Mouse (Mus musculus): Measurements from ENCODE around the gene Rgs1. TPM values are rescaled to one million over a fixed set of nuclear protein-coding genes. Genes with fewer than 3 reads are reported as not detected.

The Rgs1 gene
- total RNA-seq (2015) (17.1 and 27.9 TPM in 2 replicates), total RNA-seq (2017) (41.7 and 52.1 TPM in 2 replicates)

DNA sequence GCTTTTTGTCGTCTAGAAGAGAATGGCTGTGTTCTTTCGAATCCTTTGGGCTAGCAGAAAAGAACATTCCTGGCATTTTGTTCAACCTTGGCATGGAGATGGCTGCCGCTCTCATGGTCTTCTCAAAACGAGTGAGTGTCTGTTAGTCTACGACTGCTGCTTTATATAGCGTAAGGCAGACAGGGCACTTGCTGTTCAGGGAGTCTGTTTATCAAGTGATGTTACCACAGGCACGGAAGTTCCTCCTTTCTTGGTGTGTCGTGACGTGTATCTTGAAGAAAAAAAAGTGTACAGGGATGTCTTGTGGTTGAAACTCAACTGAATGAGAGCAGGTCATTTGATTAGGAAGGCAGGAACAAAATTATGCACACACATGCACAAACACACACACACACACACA lies at the start of gene Rgs1:
Rgs1 (minus strand) TSS at position 320 of the 400 bp plus-strand sequence.
- peak; percentile 99 for ATAC-seq (replicated peaks; ENCODE audit: poor library complexity)

DNA sequence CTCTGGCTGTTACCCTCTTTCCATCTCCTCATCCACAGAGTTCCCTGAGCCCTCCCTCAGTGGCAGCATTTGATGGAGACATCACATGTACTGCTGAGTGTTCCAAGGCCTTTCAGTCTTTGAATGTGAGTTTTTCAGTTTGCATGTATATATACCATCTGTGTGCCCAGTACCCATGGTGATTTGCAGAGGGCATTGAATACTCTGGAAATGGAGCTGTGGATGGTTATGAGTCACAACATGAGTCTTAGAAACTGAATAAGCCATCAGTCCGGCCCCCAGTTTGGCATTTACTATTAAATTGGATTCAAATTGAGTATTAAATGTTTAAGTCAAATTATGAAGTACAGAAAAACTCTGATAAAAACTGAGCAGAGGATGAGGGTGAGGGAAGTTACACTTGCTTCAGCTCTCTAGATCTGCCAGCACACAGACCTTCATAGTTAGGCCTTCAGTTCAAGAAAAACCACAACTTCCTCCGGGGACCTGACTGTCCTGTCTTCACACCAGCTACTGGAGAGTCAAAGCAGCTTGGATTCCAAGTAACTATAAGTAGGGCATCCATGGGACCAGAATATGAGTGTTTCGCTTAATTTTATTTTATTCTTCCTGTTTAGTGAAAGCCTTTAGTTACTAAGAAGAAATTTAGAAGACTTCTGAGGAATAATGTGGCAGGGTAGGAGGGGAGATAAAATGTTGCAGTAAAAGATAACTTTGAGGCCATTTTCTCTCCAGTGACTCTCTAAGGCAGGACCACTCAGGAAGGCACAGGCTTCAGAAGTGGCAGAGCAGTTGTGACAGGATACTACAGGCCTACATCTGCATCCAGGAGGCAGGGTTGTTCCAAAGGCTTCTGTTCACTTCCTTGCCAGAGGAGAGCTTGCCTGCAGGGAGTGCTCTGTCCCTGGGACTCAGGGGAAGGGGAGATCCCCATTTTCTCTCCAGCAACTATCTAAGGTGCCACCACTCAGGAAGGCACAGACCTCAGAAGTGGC lies 34.3 kb upstream of the Rgs1 start:
- peak; percentile 90 for ATAC-seq (replicated peaks; ENCODE audit: poor library complexity)

DNA sequence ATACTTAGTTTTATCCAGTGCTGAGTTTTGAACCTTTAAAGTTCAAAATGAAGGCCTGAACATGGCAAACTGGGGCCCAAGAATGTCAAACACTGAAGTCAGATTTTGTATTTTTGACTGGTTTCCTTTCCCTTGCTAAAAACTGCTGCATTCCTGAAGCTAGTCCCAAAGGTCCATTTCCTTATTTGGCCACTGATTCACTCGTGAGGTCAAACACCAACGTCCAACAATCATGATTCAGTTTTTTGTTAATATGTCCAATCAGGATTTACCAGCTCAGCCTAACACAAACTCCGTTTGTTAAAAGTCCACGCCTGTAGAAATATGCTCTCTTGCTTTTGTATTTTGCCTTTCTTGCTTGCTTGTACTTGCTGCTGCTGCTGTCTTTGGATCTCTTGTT lies 31.0 kb upstream of the Rgs1 start:
- ATAC-seq (replicated peaks; ENCODE audit: poor library complexity): no peak

DNA sequence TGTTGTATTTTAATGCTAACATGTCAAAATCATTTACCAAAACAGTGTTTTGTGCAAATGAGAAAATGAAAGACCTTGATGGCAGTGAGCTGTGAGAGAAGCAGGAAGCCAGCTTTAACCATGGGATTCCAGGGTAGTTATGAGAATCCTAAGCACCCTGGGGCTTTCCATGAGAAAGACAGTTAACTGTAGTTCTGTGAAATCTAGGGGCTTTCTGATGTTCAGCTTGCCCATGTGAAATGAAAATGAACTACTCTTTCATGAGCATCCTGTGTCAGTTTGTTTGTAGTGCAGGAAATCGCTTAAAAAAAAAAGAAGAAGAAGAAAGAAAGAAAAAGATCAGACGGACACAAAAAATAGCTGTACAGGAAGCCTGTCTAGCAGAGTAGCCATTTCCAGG lies 23.9 kb upstream of the Rgs1 start:
- no peak for ATAC-seq (replicated peaks; ENCODE audit: poor library complexity)

DNA sequence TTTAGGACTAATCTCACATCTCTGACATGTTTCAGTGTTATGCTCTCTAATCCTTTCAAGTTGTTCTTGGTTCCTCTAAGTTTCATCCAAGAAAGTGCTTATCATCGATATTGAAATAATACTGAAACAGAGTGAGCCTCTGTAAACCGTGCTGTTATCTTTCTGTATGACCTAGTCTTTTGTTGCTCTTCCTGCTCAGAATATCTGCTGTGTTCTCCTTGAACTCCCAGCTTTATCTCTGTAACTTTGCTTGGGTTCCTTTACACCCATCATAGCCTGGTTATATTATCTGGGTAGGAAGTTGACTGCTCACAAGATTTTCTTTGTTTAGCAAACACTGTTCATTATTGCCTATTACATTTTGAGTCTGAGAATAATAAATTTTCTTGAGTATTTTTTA lies 20.1 kb upstream of the Rgs1 start:
- peak; percentile 45; the same call in 1 of the 2 replicates for ATAC-seq (replicated peaks; ENCODE audit: poor library complexity)

DNA sequence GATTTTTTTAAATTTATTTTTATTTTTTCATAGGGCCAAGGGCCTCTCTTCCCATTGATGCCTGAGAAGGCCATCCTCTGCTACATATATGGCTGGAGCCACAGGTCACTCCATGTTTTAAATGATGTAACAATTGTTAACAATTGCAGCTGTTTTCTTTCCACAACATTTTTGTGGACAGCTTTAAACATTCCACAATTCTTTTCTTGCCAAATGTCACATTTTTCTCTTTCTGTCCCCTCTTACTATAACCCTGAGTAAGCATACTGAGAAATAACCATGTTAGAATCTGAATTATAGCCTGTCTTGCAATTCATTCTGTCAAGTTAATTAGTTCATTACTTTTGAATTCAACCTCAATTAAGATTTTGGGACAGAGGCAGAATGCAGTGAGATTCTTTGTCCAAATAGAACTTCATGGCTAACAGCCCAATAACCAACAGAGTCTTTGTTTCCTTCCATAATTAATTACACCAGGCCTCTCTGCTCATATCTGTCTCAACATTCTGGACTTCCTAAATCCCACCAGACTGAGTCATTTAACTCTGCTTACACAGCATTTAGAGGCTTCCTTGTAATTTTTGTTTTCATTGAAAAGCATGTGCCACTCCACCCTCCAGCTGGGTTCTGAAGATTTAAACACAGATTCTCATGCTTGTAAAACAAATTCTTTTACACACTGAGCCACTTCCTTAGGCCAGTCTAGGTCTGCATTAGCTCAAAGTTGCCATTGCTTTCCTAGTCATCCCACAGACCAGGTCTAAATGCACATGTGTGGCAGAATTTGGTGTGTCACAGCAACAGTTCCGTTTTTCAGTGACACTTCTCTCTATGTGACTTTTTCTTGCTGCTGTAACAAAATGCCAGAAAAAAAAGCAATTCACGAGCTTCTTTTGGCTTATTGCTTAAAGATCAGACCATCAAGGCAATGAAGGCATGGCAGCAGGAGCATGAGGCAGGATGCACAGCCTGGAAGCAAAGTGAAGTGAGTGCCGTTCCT lies 18.7 kb upstream of the Rgs1 start:
- ATAC-seq (replicated peaks; ENCODE audit: poor library complexity): peak; percentile 49

DNA sequence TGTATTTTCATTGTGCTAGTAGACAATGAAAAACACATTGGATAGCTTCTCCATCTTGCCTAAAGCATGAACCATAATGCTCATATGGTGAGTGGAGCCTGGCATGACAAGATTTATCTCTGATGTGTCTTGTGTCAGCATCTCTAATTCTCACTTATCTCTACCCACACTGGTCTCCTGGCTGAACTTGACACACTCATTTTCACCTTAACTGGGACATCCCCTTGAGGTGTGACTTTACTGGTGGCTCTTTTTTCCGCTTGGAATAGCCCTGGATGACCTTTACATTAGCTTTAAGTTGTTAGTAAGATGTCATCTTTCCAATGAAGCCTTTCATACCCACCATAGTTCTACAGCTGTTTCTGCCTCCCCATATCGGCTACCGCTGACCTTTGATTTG lies 15.0 kb upstream of the Rgs1 start:
- ATAC-seq (replicated peaks; ENCODE audit: poor library complexity): no peak

DNA sequence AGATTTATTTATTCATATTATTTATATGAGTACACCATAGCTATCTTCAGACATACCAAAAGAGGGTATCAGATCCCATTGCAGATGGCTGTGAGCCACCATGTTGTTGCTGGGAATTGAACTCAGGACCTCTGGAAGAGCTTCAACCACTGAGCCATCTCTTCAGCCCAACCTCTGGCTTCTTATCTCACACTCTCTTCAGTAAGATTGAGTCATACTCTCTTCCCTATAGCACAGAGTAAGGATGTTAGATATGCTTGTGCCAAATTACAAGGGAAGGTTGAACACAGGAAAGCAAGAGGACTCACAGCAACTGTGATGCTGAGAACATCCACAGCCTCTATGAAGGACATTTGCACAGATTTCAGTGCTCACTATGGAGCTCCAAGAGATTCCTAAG lies 13.0 kb upstream of the Rgs1 start:
- no peak for ATAC-seq (replicated peaks; ENCODE audit: poor library complexity)

DNA sequence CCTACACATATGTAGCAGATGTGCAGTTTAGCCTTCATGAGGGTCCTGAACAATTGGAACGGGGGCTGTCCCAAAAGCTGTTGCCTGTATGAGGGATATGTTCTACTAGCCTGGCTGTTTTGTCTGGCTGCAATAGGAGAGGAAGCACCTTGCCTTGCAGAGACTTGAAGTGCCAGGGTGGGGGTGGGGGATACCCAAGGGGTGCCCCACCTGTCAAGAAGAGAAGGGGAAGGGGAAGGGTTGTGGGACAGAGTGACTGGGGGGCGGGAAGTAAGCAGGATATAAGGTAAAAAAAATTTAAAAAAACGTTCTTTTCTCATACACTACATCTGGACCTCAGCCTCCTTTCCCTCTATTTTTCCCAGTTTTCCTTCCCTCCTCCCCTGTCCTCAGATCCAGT lies 9.7 kb upstream of the Rgs1 start:
- ATAC-seq (replicated peaks; ENCODE audit: poor library complexity): no peak

DNA sequence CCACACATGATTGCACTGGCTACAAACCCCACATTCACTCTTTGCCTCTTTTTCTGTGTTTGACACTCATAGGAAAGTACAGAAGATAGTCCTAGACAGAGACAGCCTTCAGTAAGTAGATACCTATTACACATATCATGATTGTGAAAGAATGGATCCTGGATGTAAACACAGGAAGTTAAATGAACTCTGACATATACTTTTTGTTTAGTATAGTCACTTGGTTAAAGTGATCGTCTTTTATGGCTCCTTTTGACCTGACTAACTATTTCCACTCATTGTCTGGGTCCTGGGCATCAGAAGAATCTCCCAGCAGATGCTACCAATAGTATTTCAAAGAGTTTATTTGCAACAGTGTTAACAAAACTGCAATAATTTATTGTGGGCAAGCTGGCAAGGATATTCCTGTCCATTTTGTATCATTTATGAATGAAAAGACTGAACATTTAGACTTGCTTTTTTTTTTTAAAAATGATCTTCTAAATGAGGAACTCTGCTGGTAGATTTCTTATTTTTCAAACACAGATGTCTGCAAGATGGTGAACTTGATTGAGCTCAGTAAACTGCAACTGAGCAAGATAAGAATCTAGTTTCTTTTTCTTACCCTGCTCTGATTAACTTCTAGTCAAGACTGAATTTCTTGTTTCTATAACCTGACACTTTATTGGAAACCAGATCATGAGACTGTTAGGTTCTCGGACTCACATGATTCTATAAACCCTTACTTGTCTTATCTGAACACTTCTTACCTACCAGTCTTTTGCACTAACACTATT lies 7.7 kb upstream of the Rgs1 start:
- ATAC-seq (replicated peaks; ENCODE audit: poor library complexity): peak; percentile 37; the same call in 1 of the 2 replicates

DNA sequence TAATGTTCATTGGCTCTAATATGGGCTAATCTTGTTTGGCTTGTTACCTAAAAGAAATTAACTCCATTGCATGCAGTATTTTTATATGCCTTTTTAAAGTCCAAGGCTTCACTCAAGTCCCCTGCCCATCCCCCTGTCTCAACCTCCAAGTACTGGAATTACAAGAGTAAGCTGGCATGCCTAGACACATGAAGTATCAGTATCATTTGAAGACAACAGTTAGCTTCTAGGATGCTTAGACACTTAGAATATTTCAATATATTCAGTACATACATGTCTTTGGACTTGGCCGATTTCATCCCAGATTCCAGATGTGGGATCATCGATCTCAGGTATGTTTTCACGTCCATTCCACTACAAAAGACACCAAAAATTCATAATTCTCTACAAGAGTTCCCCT lies 836 bp downstream of the Rgs1 start:
- no peak for ATAC-seq (replicated peaks; ENCODE audit: poor library complexity)

DNA sequence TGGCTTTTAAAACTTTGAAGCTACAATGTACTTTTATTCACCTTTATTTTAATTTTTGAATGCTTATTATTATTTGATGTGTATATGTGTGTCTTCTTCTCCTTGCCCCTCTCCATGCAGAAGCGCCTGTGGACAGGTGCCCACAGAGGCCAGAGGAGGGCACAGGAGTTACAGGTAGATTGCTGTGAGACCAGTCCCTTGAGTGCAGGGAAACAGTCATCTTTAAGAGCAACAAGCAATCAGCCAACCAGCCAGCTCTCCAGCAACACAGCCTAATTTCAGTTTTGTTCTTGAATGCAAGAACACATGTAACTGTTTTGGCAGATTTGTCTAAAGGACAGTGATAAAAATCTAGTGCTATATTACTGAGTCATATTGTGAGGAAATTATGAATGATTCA lies 1.7 kb downstream of the Rgs1 start:
- no peak for ATAC-seq (replicated peaks; ENCODE audit: poor library complexity)

DNA sequence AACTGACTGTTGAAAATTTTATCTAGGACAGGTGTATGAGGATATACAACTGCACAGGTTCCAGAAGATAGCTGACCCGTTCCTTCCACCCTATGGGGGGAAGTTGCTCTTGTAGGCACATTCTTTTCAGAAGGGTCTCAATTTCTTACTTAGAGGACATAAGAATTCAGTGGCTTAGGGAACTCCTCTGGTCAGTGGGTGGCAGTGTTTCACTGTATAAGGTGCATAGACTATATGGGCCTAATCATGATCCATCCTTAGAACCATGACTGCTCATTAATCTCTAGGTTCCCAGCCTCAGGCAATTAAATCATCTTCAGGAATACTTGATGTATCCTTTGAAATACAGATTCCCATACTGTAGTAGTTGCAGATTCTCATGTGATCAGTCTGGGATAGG lies 5.5 kb downstream of the Rgs1 start:
- ATAC-seq (replicated peaks; ENCODE audit: poor library complexity): peak; percentile 95

DNA sequence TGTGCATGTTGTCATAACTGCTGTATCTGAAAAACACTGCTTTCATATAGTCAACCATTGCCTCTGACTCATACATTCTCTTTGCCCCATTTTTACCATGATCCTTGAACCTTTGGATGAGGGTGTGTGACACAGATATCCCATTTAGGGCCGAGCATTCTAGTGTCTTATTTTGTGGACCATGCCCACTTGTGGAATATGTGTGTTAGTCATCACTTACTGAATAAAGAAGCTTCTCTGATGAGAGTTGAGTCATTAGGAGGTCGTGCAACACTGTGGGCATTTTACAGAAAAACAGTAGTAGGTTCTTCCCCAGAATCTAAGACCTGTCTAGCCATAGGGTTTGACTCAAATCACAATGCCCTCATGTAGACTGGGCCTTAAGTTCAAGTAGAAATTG lies 9.8 kb downstream of the Rgs1 start:
- no peak for ATAC-seq (replicated peaks; ENCODE audit: poor library complexity)

DNA sequence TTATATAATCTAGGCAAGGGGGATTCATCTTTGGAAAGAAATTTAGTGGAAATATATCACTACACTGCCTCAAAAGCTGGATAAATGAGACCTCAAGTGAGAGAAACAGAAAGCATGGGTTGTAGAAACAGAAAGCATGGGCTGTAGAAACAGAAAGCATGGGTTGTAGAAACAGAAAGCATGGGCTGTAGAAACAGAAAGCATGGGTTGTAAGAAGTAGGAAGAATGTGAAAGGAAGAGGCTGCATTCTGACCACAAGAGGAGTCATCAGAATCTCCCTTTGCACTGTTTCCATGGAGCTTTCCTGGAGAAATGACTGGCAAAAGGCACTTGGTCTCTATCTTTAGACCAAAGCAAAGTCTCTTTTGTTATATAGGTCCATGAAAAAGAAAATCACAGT lies 33.8 kb downstream of the Rgs1 start:
- peak; percentile 92 for ATAC-seq (replicated peaks; ENCODE audit: poor library complexity)

DNA sequence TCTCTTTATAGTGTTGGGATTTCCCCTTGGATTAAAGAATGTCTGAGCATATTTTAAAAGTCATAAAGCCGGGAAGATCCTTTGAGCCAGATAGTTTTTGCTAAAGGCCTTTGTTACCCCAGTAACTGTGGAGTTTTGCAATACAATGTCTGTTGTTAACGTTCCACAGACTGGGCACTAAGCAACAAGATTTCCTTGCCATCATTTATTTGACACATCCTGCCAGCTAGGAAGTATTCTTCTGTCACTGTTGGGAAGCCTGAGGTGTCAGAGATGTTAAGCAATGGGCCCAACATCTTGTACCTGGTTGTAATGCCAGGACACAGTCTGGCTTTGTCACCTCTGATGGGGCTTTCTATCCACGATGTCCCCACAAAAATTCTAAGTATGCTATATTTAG lies 38.1 kb downstream of the Rgs1 start:
- ATAC-seq (replicated peaks; ENCODE audit: poor library complexity): no peak

DNA sequence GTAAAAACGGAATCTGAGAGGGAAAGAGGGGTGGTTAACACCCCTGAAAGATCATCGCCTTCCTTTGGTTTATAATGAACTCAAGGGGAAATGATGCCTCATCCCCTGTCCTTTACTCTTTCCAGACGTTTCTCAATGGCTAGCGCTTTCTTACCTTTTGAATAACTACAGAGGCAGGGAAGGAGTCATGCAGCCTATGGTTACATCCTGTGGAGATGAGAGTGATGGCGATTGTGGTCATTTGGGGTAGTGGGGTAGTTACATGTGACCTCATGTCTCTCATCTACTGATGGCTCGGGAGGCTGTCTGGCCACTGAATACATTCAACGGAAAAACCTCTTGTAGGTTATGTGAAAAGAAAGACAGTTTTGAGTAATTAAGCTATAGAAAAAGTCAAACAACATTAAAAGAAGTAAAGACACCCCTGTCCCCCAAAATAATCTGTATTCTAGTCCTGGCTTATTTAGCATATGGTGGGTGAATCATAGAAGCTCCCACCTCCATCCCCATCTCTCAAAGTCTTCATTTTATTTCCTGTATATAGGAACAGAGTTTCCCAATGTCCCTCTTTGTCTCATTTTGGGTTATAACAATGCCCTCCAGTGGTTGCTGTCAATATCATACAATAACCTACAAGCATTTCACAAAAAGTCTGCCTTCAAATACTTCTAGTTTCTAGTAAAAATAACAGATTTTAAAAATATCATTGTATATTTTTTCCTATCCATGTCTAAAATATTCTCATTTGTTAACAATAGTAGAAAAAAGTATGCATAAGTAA lies 42.6 kb downstream of the Rgs1 start:
- no peak for ATAC-seq (replicated peaks; ENCODE audit: poor library complexity)

DNA sequence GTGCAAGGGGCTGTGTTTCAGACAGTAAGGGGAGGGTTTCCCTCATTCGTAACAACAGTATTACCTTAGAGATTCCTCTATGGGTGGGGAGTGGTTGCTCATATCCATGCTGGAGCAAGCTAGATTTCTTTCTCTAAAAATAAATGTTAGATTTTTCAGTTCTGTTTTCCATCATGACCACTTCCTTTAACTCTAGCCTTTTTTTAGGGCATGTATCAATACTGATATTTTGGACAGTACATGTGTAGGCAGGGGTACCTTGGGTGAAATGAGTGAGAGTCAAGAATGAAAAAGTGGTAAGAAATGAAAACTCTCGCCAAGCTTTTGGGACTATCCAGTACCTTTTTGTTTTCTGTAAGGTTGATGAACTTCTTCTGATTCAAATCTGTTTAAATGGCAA lies 44.3 kb downstream of the Rgs1 start:
- ATAC-seq (replicated peaks; ENCODE audit: poor library complexity): no peak

DNA sequence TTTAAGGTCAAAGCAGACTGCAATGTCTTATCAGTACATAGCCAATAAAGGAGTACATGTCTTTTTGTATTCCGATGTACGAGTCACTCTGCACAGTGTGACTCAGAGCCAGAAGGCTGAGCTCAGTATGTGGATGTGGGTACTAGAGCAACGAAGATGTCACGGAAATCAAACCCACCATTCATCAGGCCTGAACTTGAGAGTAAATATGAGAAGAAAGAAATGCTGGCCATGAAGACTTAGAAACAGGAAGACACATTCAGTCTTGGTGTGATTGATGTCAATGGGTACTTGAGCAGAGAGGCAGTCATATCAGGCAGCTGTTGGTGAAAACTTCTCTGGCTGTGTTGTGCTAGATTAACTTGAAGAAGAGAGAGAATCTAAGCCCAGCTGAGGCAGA lies 46.1 kb downstream of the Rgs1 start:
- peak; percentile 43 for ATAC-seq (replicated peaks; ENCODE audit: poor library complexity)

DNA sequence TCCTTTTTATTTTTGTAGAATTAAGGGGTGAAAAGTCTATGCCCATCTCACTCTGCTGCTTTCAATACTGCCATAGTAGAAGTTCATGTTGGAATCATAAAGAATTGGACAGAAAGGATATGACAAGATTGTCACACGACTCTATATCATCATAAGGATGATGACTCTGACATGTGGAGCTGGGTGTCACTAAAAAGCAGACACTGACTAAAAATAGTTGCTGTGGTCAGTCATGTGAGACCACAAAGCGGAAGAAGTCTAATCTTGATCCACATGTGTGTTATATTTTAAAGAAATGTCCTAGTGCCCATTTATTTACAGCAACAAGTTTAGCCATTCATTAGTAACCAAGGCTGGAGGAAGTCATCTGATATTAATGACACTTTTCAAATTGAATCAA lies 48.5 kb downstream of the Rgs1 start:
- ATAC-seq (replicated peaks; ENCODE audit: poor library complexity): peak; percentile 90
